Mouse (Mus musculus): ENCODE results near the gene Poln.

DNA sequence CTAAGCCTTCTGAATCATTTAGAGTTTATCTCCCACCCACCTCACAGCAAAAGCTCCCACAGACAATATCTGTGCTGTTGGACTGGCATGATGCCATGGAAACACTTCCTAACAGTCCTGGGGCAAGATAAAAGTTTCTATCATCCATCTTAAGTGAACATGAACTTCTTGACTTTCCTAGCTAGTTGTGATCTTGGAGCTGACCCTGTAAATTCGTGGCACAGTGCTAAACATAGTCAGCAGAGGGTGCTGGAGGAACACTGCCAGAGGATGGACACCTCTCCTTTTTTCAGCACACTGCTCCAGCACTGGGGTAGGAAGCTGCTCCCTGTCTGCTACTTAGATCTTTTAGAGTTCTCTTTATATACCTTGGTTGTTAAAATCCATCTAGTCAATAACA lies 29.5 kb downstream of the Poln start:
- TF ChIP-seq POLR2A (IDR thresholded peaks at IDR 0.05; ENCODE audit: low read depth, low read length) (no peak), CTCF (conservative IDR thresholded peaks at IDR 0.05; ENCODE audit: insufficient read depth, insufficient read length, low read depth, low read length) (peak; percentile 80)
